Comparison of ENCODE assay signal across 18 mouse cellular contexts in the genomic region with DNA sequence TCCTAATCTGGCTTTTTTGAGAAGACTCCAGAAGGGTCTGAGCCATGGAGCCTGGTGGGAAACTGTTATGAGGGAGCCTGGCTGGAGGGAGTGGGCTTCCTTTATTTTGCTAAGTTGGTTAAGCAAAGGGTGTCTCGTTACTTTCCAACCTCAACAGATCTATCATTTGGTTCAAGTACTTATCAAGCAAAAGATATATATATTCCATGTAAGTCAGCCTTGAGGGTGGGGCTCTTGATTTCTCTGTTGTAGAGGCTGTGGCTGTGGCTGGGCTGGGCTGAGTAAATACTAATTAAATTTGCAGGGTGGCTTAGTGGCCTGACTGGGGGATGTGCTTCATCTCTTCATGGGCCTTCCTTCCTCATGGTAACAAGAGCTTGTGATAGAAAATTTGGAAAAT. TPM values are rescaled to one million over a fixed set of nuclear protein-coding genes. Genes with fewer than 3 reads are reported as not detected.
DNase-seq lines count a peak whose midpoint lies in the region; ATAC-seq and TF ChIP-seq lines count a peak whose summit lies in the region.
"Had no signal": no experiment of that assay in that cellular context is flagged by ENCODE, and none has a peak within 500 bp of the region (broad histone marks: within the 10 kb centered on the region; RNA-seq: fewer than 3 reads in every experiment).

No protein-coding gene starts in this region.

- H3K4me1 ChIP-seq in heart, embryonic 14.5 days (ENCODE audit: control insufficient read depth in 2 of 2, insufficient read depth in 2 of 2, low read length in 2 of 2): peaks cover 28 to 50% of the 10 kb centered on the region in 2 experiments
- peaks cover 26% of the 10 kb centered on the region for H3K4me1 ChIP-seq in lung, embryonic 14.5 days (ENCODE audit: insufficient read depth)
- H3K4me1 ChIP-seq in embryonic facial prominence, embryonic 13.5 days: peaks cover 80% of the 10 kb centered on the region
- peaks cover 31% of the 10 kb centered on the region for H3K4me1 ChIP-seq in forebrain, embryonic 10.5 days

- H3K4me2 ChIP-seq in heart, embryonic 14.5 days (ENCODE audit: low read length): peak overlapping the region; percentile 84; the same call in 1 of the 2 replicates
- H3K4me2 ChIP-seq in lung, embryonic 14.5 days: peak overlapping the region; percentile 45
- H3K4me2 ChIP-seq in embryonic facial prominence, embryonic 13.5 days: peak overlapping the region; percentile 95; the same call in 1 of the 2 replicates
- H3K4me2 ChIP-seq: forebrain, embryonic 13.5 days; midbrain, embryonic 11.5 days; neural tube, embryonic 13.5 days had no signal

- TF ChIP-seq CTCF in lung, embryonic 14.5 days (IDR thresholded peaks at IDR 0.05; ENCODE audit: low read depth): no peak

- peak overlapping the region; percentile 93 to 95; a peak in 3 of 4 replicates for H3K27ac ChIP-seq in heart, embryonic 14.5 days (replicated peaks in 1 of 2; ENCODE audit: control insufficient read depth in 1 of 2, insufficient read depth in 1 of 2, low read depth in 2 of 2, low read length in 2 of 2)
- peak overlapping the region; percentile 78; the same call in 1 of the 2 replicates for H3K27ac ChIP-seq in lung, embryonic 14.5 days (ENCODE audit: low read depth)
- H3K27ac ChIP-seq in embryonic facial prominence, embryonic 13.5 days: peak overlapping the region; percentile 83
- peak overlapping the region; percentile 88 for H3K27ac ChIP-seq in macrophage
- no peak overlapping the region for H3K27ac ChIP-seq in forebrain, embryonic 10.5 days
- H3K27ac ChIP-seq: forebrain, embryonic 13.5 days; left cerebral cortex, adult 2 months; liver, embryonic 14.5 days; neural tube, embryonic 13.5 days had no signal

- no peaks in the 10 kb centered on the region for H3K9me3 ChIP-seq in heart, embryonic 14.5 days (ENCODE audit: control insufficient read depth, low read length)
- no peaks in the 10 kb centered on the region for H3K9me3 ChIP-seq in lung, embryonic 14.5 days (ENCODE audit: low read depth, low read length)
- no peaks in the 10 kb centered on the region for H3K9me3 ChIP-seq in embryonic facial prominence, embryonic 13.5 days
- no peaks in the 10 kb centered on the region for H3K9me3 ChIP-seq in forebrain, embryonic 10.5 days
- H3K9me3 ChIP-seq: forebrain, embryonic 13.5 days; neural tube, embryonic 13.5 days had no signal

- peaks cover 91% of the 10 kb centered on the region for H3K79me2 ChIP-seq in macrophage (ENCODE audit: inconsistent target)

- H3K27me3 ChIP-seq in heart, embryonic 14.5 days (ENCODE audit: control insufficient read depth, insufficient read depth, low read length): no peaks in the 10 kb centered on the region
- H3K27me3 ChIP-seq in lung, embryonic 14.5 days (ENCODE audit: insufficient read depth, low read length): 0 out of 2 replicates have a peak, but pooled peaks cover 2% of the 10 kb centered on the region
- H3K27me3 ChIP-seq in embryonic facial prominence, embryonic 13.5 days: no peaks in the 10 kb centered on the region
- H3K27me3 ChIP-seq in forebrain, embryonic 10.5 days (ENCODE audit: poor library complexity, severe bottlenecking): peaks cover 49% of the 10 kb centered on the region

- H3K9ac ChIP-seq in heart, embryonic 14.5 days (ENCODE audit: low read length): no peak overlapping the region
- H3K9ac ChIP-seq in lung, embryonic 14.5 days: no peak overlapping the region
- H3K9ac ChIP-seq in embryonic facial prominence, embryonic 13.5 days: no peak overlapping the region
- H3K9ac ChIP-seq: forebrain, embryonic 13.5 days; liver, embryonic 14.5 days; neural tube, embryonic 13.5 days had no signal

- H3K4me3 ChIP-seq in heart, embryonic 14.5 days (ENCODE audit: control insufficient read depth in 1 of 2, insufficient read depth in 1 of 2, low read depth in 1 of 2, low read length in 2 of 2): no peak overlapping the region
- H3K4me3 ChIP-seq in lung, embryonic 14.5 days (ENCODE audit: low read depth, low read length): no peak overlapping the region
- no peak overlapping the region for H3K4me3 ChIP-seq in embryonic facial prominence, embryonic 13.5 days
- H3K4me3 ChIP-seq in macrophage (ENCODE audit: inconsistent target): no peak overlapping the region
- no peak overlapping the region for H3K4me3 ChIP-seq in forebrain, embryonic 10.5 days
- H3K4me3 ChIP-seq: forebrain, embryonic 13.5 days; left cerebral cortex, adult 2 months; neural tube, embryonic 13.5 days had no signal

- intact Hi-C loops in heart, postnatal 10 days (cut with DNase I): loop anchor here (10.0 kb wide), 1 partner anchor 215 kb away; no protein-coding TSS in a partner anchor

- H3K36me3 ChIP-seq in heart, embryonic 14.5 days (ENCODE audit: control insufficient read depth, insufficient read depth, low read length): no peaks in the 10 kb centered on the region
- H3K36me3 ChIP-seq in lung, embryonic 14.5 days (ENCODE audit: insufficient read depth): no peaks in the 10 kb centered on the region
- H3K36me3 ChIP-seq in embryonic facial prominence, embryonic 13.5 days: no peaks in the 10 kb centered on the region
- H3K36me3 ChIP-seq in macrophage (ENCODE audit: inconsistent target): no peaks in the 10 kb centered on the region
- H3K36me3 ChIP-seq in forebrain, embryonic 10.5 days (replicated peaks): no peaks in the 10 kb centered on the region
- H3K36me3 ChIP-seq: neural tube, embryonic 13.5 days had no signal

- ATAC-seq in heart, embryonic 14.5 days (ENCODE audit: insufficient number of reproducible peaks, insufficient read depth, low FRiP score, low read depth): no peak
- ATAC-seq in lung, embryonic 14.5 days (ENCODE audit: insufficient read depth): no peak
- ATAC-seq in embryonic facial prominence, embryonic 13.5 days (ENCODE audit: insufficient number of reproducible peaks, insufficient read depth, low FRiP score, low TSS enrichment, low read depth): no peak
- ATAC-seq: forebrain, embryonic 13.5 days had no signal

- DNase-seq in heart, postnatal 10 days: no peak
- no peak for DNase-seq in lung, embryonic 14.5 days
- DNase-seq in lung, postnatal 14 days: no peak
- DNase-seq in cerebellum, postnatal 4 days (ENCODE audit: low spot score in 2 of 2): no peak
- no peak for DNase-seq in forebrain, embryonic 10.5 days (ENCODE audit: extremely low spot score, low spot score)
- DNase-seq: cerebellum, adult 11 months; gastrocnemius, postnatal 14 days; kidney, postnatal 14 days; lung, postnatal 10 days; right cerebral cortex, postnatal 14 days had no signal

- WGBS in heart, embryonic 14.5 days: 42% methylated on average over 1 of the region's 1 CpGs
- WGBS in lung, embryonic 14.5 days: 31% methylated on average over 1 of the region's 1 CpGs
- 57% methylated on average over 1 of the region's 1 CpGs for WGBS in embryonic facial prominence, embryonic 13.5 days
- WGBS in macrophage (ENCODE audit: missing documents): 82% methylated on average over 1 of the region's 1 CpGs
- 69% methylated on average over 1 of the region's 1 CpGs for WGBS in forebrain, embryonic 10.5 days

RNA-seq across cellular contexts. Expression of a gene that starts 4.1 kb away (rescaled TPM):
- 328 and 342 TPM in 2 replicates for polyA plus RNA-seq in heart, embryonic 14.5 days (2014; fragmentation: Nextera tagmentation; extraction: Ambion mirVana)
- 100 to 1,000 TPM; 213 to 249 TPM for total RNA-seq in heart, postnatal 10 days (2021)
- 95.9 and 112 TPM in 2 replicates for polyA plus RNA-seq in lung, embryonic 14.5 days (2014; fragmentation: Nextera tagmentation; extraction: Ambion mirVana)
- polyA plus RNA-seq in embryonic facial prominence, embryonic 13.5 days (2015; fragmentation: Nextera tagmentation; extraction: Ambion mirVana): 176 and 188 TPM in 2 replicates
- 10 to 100 TPM in 23 of 26 experiments, 1 to 10 TPM in 3; 8.4 to 93.6 (median 29.9) TPM for total RNA-seq in macrophage (2018; cell fraction: chromatin; rRNA removed)
- total RNA-seq in macrophage (2018; cell fraction: cytosol; rRNA removed): 100 to 1,000 TPM in 25 of 26 experiments, 10 to 100 TPM in 1; 99.7 to 189 (median 139) TPM
- 100 to 1,000 TPM in 3 of 26 experiments, 10 to 100 TPM in 23; 39.9 to 143 (median 74.4) TPM for total RNA-seq in macrophage (2018; cell fraction: nucleus; rRNA removed)
- polyA plus RNA-seq in macrophage (2018): 134 to 277 TPM (median 181 TPM) in 3 replicates
- polyA plus RNA-seq in forebrain, embryonic 10.5 days (2016; fragmentation: Nextera tagmentation; extraction: Ambion mirVana): 14.6 and 15.5 TPM in 2 replicates

RNA-seq across cellular contexts. Expression of a gene that starts 59.4 kb away (rescaled TPM):
- polyA plus RNA-seq in heart, embryonic 14.5 days (2014; fragmentation: Nextera tagmentation; extraction: Ambion mirVana): 251 and 262 TPM in 2 replicates
- total RNA-seq in heart, postnatal 10 days (2021): 100 to 1,000 TPM; 154 to 160 TPM
- polyA plus RNA-seq in lung, embryonic 14.5 days (2014; fragmentation: Nextera tagmentation; extraction: Ambion mirVana): 301 and 305 TPM in 2 replicates
- 354 and 366 TPM in 2 replicates for polyA plus RNA-seq in embryonic facial prominence, embryonic 13.5 days (2015; fragmentation: Nextera tagmentation; extraction: Ambion mirVana)
- 100 to 1,000 TPM; 243 to 608 (median 477) TPM for total RNA-seq in macrophage (2018; cell fraction: chromatin; rRNA removed)
- 100 to 1,000 TPM; 166 to 246 (median 212) TPM for total RNA-seq in macrophage (2018; cell fraction: cytosol; rRNA removed)
- 100 to 1,000 TPM; 214 to 458 (median 297) TPM for total RNA-seq in macrophage (2018; cell fraction: nucleus; rRNA removed)
- 185 to 231 TPM (median 186 TPM) in 3 replicates for polyA plus RNA-seq in macrophage (2018)
- polyA plus RNA-seq in forebrain, embryonic 10.5 days (2016; fragmentation: Nextera tagmentation; extraction: Ambion mirVana): 254 and 258 TPM in 2 replicates

Comparison
In these comparisons a context has a peak if more than half of its experiments do, and no peak if none do; other contexts are left out.
1. H3K4me2 ChIP-seq: peak in every context shown above with its lines; median percentile 95 in embryonic facial prominence, embryonic 13.5 days; 84 in heart, embryonic 14.5 days; 45 in lung, embryonic 14.5 days.